Mouse (Mus musculus): ENCODE data around the gene Utp14b. TPM values are rescaled to one million over a fixed set of nuclear protein-coding genes. Genes with fewer than 3 reads are reported as not detected.

Gene Utp14b
- total RNA-seq, 4 experiments from 2014 or later: 4.0 to 8.7 (median 5.4) TPM

DNA sequence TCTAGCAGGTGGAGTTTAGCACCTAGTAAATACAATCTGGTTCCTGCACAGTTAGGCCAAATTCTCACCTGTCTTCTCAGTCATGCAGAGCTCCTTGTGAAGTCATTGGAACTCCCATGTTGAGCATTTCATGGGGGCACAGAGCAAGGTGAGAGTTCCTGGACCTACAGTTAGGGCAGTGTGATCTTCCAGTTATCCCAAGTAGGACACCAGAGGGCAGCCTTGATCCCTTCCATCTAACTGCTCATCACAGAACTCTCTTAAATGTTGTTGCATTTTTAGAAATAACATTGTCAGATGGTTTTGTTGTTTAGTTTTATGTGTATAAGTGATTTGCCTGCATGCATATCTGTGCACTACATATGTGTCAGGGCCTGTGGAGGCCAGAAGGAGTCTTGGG lies 29.0 kb downstream of the Utp14b start:
- DNase-seq: no peak

GRCm38 (mm10) chr1:78688149-78688548 lies 30.3 kb downstream of the Utp14b start:
- DNase-seq: no peak

- DNase-seq: no peak
Measured at GRCm38 (mm10) chr1:78694503-78695258, 36.8 kb downstream of the Utp14b start.

DNA sequence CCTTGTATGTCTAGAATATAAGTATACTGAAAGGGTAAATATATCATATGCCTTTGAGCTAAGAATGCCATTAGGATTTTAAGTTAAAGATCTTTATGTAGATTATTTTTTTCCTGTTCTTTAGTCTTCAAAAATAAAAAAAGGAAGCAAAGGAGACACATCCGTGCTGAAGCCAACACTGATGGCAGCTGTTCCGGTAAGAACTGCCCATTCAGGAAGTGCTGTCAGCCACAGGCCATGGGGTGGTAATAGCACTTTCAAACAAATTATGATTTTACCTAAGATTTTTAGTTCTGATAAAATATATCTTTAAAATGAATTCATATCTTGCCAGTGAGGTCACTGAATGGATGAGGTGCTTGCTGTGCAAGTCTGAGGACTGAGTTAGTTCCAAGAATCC lies 38.5 kb downstream of the Utp14b start:
- DNase-seq: no peak

DNA sequence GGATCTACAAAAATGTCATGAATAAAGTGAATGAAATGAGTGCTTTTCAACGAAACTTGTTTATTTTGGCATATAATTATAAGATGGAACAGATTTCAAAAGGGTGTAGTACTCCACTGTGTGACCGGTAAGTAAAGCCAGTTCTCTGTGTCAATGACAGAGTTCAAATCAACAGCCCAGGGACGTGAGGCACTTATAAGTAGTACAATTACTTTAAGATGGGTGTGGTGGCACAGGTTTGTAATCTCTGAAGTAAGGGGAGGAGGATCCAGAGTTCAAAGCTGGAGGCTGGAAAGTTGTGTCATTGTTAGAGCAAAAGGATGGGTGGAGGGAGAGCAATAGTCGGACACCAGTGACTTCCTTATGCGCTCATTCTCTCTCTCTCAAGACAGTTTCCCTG lies 39.1 kb downstream of the Utp14b start:
- no peak for DNase-seq

DNA sequence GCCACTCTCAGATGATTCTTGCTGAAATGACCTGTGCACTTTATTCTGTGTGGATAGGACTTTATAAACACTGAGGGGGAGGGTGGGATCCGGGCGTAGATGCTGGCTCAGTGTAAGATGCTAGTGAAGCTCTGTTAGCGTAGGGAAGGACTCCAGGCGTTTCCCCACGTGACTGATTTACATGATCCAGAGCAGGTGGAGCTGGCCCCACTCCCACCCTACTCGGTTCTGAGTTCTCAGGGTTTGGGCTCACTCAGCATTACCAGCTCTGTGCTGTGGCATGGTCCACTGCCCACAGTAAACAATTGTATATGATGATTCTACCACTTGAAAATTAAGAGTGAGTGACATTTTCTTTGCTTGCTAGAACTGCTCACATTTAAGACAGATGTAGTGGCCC lies 40.3 kb downstream of the Utp14b start:
- DNase-seq: no peak

- DNase-seq: no peak
Measured at GRCm38 (mm10) chr1:78701740-78702139, 43.9 kb downstream of the Utp14b start.

DNA sequence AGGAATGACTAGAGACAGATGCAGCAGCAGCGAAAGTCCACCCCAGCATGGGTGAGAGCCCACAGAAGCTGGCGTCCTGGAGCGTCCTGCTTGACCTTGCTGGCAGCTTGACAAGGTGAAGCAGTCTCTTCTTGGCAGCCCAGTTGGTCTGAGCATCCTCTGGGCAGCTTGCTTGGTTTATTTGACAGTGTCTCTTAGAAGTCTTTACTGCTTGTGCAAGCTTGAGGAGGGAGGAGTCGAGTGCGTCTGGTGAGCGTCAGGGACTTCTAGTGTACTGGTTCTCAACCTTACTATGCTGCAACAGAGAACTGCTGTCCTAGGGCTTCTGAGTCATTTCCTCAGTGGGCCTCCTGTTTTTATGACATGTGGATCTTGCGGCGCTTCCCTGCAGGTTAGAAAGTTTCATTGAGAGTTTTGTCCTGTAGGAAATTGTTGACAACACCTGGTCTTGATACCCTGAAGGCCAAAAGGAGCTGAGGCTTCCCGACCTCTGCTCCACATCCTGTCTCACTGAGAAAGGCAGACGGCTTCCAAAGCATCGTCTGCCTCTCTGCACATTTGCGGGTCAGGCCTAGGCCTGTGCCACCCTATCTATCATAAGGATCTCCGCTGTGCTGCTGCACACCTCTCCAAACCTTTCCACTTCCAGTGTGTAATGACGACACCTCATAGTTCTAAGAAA lies 44.6 kb downstream of the Utp14b start:
- DNase-seq: no peak

DNA sequence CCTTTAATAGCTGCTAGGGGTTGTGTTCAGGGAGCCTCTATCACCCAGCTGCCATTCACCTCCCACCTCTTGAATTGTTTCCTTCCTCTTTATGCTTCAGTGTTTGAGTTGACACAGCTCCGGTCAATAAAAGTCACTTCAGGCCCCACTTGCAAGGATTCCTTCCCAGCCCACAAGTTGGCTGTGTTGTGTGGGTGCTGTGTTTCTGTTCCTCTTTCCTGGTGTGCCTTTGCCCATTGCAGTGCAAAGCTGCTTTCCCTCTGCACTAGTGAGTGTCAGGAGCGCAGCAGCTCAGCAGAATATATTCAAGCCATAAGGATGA lies 45.1 kb downstream of the Utp14b start:
- no peak for DNase-seq

- no peak for DNase-seq
Measured at GRCm38 (mm10) chr1:78706338-78706737, 48.5 kb downstream of the Utp14b start.

DNA sequence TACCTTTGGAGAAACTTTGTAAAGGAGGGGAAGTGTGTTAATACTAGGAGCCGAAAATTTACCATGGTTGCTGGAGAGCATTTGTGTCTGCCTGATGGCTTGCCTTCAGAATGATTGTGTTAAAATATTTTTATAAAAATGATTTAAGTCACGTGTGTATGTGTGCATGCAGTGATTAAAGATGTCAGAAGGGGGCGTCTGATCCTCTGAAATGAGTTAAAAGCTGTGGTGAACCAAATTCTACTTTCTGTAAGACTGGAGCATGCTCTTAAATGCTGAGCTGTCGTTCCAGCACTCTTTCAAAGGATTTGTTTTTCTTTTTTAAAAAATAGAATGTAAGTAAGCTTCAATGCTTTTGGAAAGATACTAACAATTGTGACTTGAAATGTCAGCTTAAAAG lies 49.4 kb downstream of the Utp14b start:
- no peak for DNase-seq

- no peak for DNase-seq
Measured at GRCm38 (mm10) chr1:78710026-78710425, 52.2 kb downstream of the Utp14b start.

DNA sequence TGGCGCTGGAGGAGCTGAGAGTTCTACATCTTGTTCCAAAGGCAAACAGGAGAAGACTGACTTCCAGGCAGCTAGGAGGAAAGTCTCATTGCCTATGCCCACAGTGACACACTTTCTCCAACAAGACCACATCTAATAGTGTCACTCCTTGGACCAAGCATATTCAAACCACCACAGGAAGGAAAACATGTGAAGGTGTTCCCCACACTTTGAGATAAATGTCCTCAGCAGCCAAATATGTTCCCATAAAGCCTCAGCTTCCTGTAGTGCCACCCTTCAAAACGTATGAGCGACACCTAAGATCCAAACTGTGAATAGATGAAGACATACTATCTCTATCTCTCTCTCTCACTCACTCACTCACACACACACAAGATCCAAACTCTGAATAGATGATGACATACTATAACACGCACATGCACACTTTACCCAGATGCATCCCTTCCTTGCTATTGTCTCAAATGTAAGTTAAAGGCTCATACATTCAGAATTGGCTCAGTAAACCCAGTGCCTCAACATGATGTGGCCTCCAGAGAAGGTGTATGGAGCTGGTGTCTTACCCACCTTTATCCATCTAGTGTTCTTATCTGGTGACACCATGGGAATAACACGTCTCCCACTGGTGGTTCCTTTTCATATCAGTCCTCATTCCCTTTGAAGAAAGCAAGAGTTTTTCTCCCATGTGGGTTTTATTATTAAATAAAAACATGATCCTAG lies 52.9 kb downstream of the Utp14b start:
- no peak for DNase-seq

Other genes starting within 250 kb of the Utp14b start
- 10 to 100 TPM; 56.5 to 81.0 (median 69.4) TPM for gene Farsb, start 169.1 kb upstream of the Utp14b start, total RNA-seq (2022)
- gene Mogat1, start 147.0 kb upstream of the Utp14b start, total RNA-seq (2022): 1 to 10 TPM; 2.3 to 4.2 (median 2.5) TPM
- gene BC035947, start 145.9 kb upstream of the Utp14b start, total RNA-seq (2022): under 1 TPM; 0.09 to 0.40 (median 0.29) TPM
- 10 to 100 TPM; 28.5 to 36.8 (median 34.4) TPM for gene Acsl3, start 213 bp upstream of the Utp14b start, total RNA-seq (2022)
- gene Kcne4, start 158.7 kb downstream of the Utp14b start, total RNA-seq (2022): 1 to 10 TPM; 6.7 to 9.8 (median 8.4) TPM

Measured in adrenal gland, adult 8-10 months (tissue).